Mouse (Mus musculus) midbrain, embryonic 14.5 days (tissue): ENCODE measurements around the gene Ivns1abp. TPM values are rescaled to one million over a fixed set of nuclear protein-coding genes. Genes with fewer than 3 reads are reported as not detected.
"Not testable (repeated sequence)": the region's sequence is repeated elsewhere in the genome, so short reads cannot be mapped to it uniquely, and the experiment has no call there.

Experiments used
- ATAC-seq: fragments of 200-750 bp; cut with Nextera tagmentation; 2 replicates; pipeline ENCODE4 v1.8.0; 2017; ENCODE audit warnings: moderate number of reproducible peaks, moderate library complexity; ENCODE audit not compliant: low FRiP score, low TSS enrichment
- DNase-seq: peaks from one replicate; pipeline ENCODE4 v3.0.0-alpha.2; 2015
- H3K27ac ChIP-seq: fragments of 300-500 bp; sonication (generic); replicated peaks from 2 replicates; pipeline ENCODE4 v1.5.1; 2014; ENCODE audit warnings: mild to moderate bottlenecking, low read depth, low read length, moderate library complexity
- H3K27me3 ChIP-seq: fragments of 300-500 bp; sonication (generic); 2 replicates; pipeline ENCODE4 v1.6.1; 2014; ENCODE audit warnings: low read length, control low read depth, mixed read lengths; ENCODE audit not compliant: control insufficient read depth, insufficient read depth
- H3K36me3 ChIP-seq: fragments of 300-500 bp; sonication (generic); 2 replicates; pipeline ENCODE4 v1.6.1; 2014; ENCODE audit warnings: low read length, control low read depth; ENCODE audit not compliant: control insufficient read depth, insufficient read depth
- H3K4me1 ChIP-seq: fragments of 300-500 bp; sonication (generic); 2 replicates; pipeline ENCODE4 v1.6.1; 2014; ENCODE audit warnings: mild to moderate bottlenecking, antibody characterized with exemption, low read length, control low read depth; ENCODE audit not compliant: control insufficient read depth, insufficient read depth
- H3K4me2 ChIP-seq: fragments of 300-500 bp; sonication (generic); 2 replicates; pipeline ENCODE4 v1.6.1; 2014; ENCODE audit warnings: mild to moderate bottlenecking, low read length, moderate library complexity
- H3K4me3 ChIP-seq: fragments of 300-500 bp; sonication (generic); replicated peaks from 2 replicates; pipeline ENCODE4 v1.5.1; 2014; ENCODE audit warnings: low read depth, low read length
- H3K9ac ChIP-seq: fragments of 300-500 bp; sonication (generic); replicated peaks from 2 replicates; pipeline ENCODE4 v1.6.1; 2014; ENCODE audit warnings: mild to moderate bottlenecking, low read length, moderate library complexity
- H3K9me3 ChIP-seq: fragments of 300-500 bp; sonication (generic); 2 replicates; pipeline ENCODE4 v1.6.1; 2016; ENCODE audit warnings: low read length, control low read depth, mixed read lengths; ENCODE audit not compliant: control insufficient read depth
- WGBS: fragments of 180-500 bp; shearing (Covaris S2); extraction: QIAGEN DNeasy Blood & Tissue Kit; methylation state at CpG from one replicate; pipeline ENCODE4 v1.1.7; 2014; 5-methylcytosine and 5-hydroxymethylcytosine counted together
- polyA plus RNA-seq: library from polyadenylated mRNA; unstranded; fragments of >200 nt; fragmentation: Nextera tagmentation; extraction: Ambion mirVana; gene quantifications from 2 replicates; pipeline ENCODE4 v1.2.1, GENCODE M21; 2014

The Ivns1abp gene
- polyA plus RNA-seq, result 182 and 297 TPM in 2 replicates

GRCm38 (mm10) chr1:151344283-151345108, at the start of gene Ivns1abp:
Gene Ivns1abp, plus strand, starts transcription at chr1:151344477.
- peak; percentile 99 for DNase-seq
- Histone ChIP-seq H3K4me1 (peaks cover 32% of the 10 kb centered on the region), H3K9ac (peak within 1 kb of the TSS; percentile 95), H3K36me3 (peaks cover 2% of the 10 kb centered on the region), H3K4me3 (peak within 1 kb of the TSS; percentile 90), H3K4me2 (peak within 1 kb of the TSS; percentile 66), H3K27me3 (no peaks in the 10 kb centered on the region), H3K9me3 (no peaks in the 10 kb centered on the region), H3K27ac (peak within 1 kb of the TSS; percentile 97)
- peak; percentile 96 for ATAC-seq
- WGBS, result under 1% methylated on average over 104 of the region's 104 CpGs

GRCm38 (mm10) chr1:151295486-151295885, 48.8 kb upstream of the Ivns1abp start:
- 47% methylated on average over 3 of the region's 3 CpGs for WGBS
- H3K9ac ChIP-seq, result no peak overlapping the region
- no peaks in the 10 kb centered on the region for H3K27me3 ChIP-seq
- H3K4me1 ChIP-seq, result no peaks in the 10 kb centered on the region
- no peak overlapping the region for H3K27ac ChIP-seq
- no peak overlapping the region for H3K4me2 ChIP-seq
- ATAC-seq (no peak), DNase-seq (peak; percentile 19)
- no peaks in the 10 kb centered on the region for H3K36me3 ChIP-seq
- no peak overlapping the region for H3K4me3 ChIP-seq
- no peaks in the 10 kb centered on the region for H3K9me3 ChIP-seq

- no peak for DNase-seq
- WGBS, result 92% methylated on average over 1 of the region's 1 CpGs
Measured at GRCm38 (mm10) chr1:151296621-151297020, 47.7 kb upstream of the Ivns1abp start.

GRCm38 (mm10) chr1:151297025-151297424, 47.3 kb upstream of the Ivns1abp start:
- Histone ChIP-seq H3K9me3 (no peaks in the 10 kb centered on the region), H3K4me2 (no peak overlapping the region), H3K4me1 (no peaks in the 10 kb centered on the region), H3K27ac (no peak overlapping the region), H3K27me3 (no peaks in the 10 kb centered on the region), H3K36me3 (no peaks in the 10 kb centered on the region), H3K4me3 (no peak overlapping the region), H3K9ac (no peak overlapping the region)
- no peak for ATAC-seq
- WGBS, result 88% methylated on average over 6 of the region's 6 CpGs
- no peak for DNase-seq

More at GRCm38 (mm10) chr1:151296621-151297020, 47.7 kb upstream of the Ivns1abp start:
- Histone ChIP-seq H3K9ac (no peak overlapping the region), H3K4me2 (no peak overlapping the region), H3K27me3 (no peaks in the 10 kb centered on the region), H3K27ac (no peak overlapping the region), H3K4me3 (no peak overlapping the region), H3K4me1 (no peaks in the 10 kb centered on the region), H3K9me3 (no peaks in the 10 kb centered on the region), H3K36me3 (no peaks in the 10 kb centered on the region)
- no peak for ATAC-seq

GRCm38 (mm10) chr1:151297596-151297995, 46.7 kb upstream of the Ivns1abp start:
- 95% methylated on average over 2 of the region's 2 CpGs for WGBS

GRCm38 (mm10) chr1:151301456-151301855, 42.8 kb upstream of the Ivns1abp start:
- Histone ChIP-seq H3K4me3 (no peak overlapping the region), H3K27ac (no peak overlapping the region), H3K36me3 (no peaks in the 10 kb centered on the region), H3K9ac (no peak overlapping the region), H3K9me3 (no peaks in the 10 kb centered on the region), H3K4me2 (no peak overlapping the region), H3K27me3 (no peaks in the 10 kb centered on the region), H3K4me1 (no peaks in the 10 kb centered on the region)
- 79% methylated on average over 6 of the region's 6 CpGs for WGBS
- ATAC-seq, result no peak
- no peak for DNase-seq

More at GRCm38 (mm10) chr1:151297596-151297995, 46.7 kb upstream of the Ivns1abp start:
- H3K4me3 ChIP-seq, result no peak overlapping the region
- ATAC-seq (no peak), DNase-seq (no peak)
- H3K9me3 ChIP-seq, result no peaks in the 10 kb centered on the region
- no peak overlapping the region for H3K27ac ChIP-seq
- no peaks in the 10 kb centered on the region for H3K4me1 ChIP-seq
- no peak overlapping the region for H3K4me2 ChIP-seq
- H3K9ac ChIP-seq, result no peak overlapping the region
- H3K27me3 ChIP-seq, result no peaks in the 10 kb centered on the region
- H3K36me3 ChIP-seq, result no peaks in the 10 kb centered on the region

GRCm38 (mm10) chr1:151301904-151302303, 42.4 kb upstream of the Ivns1abp start:
- DNase-seq, result peak; percentile 67
- H3K4me2 ChIP-seq, result no peak overlapping the region
- no peaks in the 10 kb centered on the region for H3K4me1 ChIP-seq
- no peak overlapping the region for H3K27ac ChIP-seq
- H3K4me3 ChIP-seq, result no peak overlapping the region
- ATAC-seq, result no peak
- H3K27me3 ChIP-seq, result no peaks in the 10 kb centered on the region
- 62% methylated on average over 3 of the region's 3 CpGs for WGBS
- no peak overlapping the region for H3K9ac ChIP-seq
- H3K9me3 ChIP-seq, result no peaks in the 10 kb centered on the region
- no peaks in the 10 kb centered on the region for H3K36me3 ChIP-seq

GRCm38 (mm10) chr1:151303265-151303664, 41.0 kb upstream of the Ivns1abp start:
- Histone ChIP-seq H3K4me3 (no peak overlapping the region), H3K27ac (no peak overlapping the region), H3K36me3 (no peaks in the 10 kb centered on the region), H3K4me1 (no peaks in the 10 kb centered on the region), H3K4me2 (no peak overlapping the region), H3K9ac (no peak overlapping the region), H3K9me3 (no peaks in the 10 kb centered on the region), H3K27me3 (no peaks in the 10 kb centered on the region)
- no peak for DNase-seq
- ATAC-seq, result no peak

- not testable (repeated sequence) for H3K36me3 ChIP-seq, H3K27ac ChIP-seq, H3K27me3 ChIP-seq, H3K9ac ChIP-seq, H3K4me2 ChIP-seq, H3K4me1 ChIP-seq, ATAC-seq, H3K9me3 ChIP-seq, H3K4me3 ChIP-seq, DNase-seq
- 81% methylated on average over 3 of the region's 3 CpGs for WGBS
Measured at GRCm38 (mm10) chr1:151305001-151305400, 39.3 kb upstream of the Ivns1abp start.
